Mouse (Mus musculus) kidney, adult 2 months (tissue): ENCODE measurements around the gene Adipor2.

Source experiments
- CTCF ChIP-seq: fragments of 200-500 bp; conservative IDR thresholded peaks from 2 replicates; pipeline ENCODE4 v1.5.1; 2011; ENCODE audit warnings: low read depth, mild to moderate bottlenecking, control low read depth, low read length, moderate library complexity, mixed read lengths; ENCODE audit not compliant: insufficient read depth, insufficient read length
- POLR2A ChIP-seq: fragments of 200-500 bp; IDR thresholded peaks from one replicate; pipeline ENCODE4 v1.6.1; 2011; ENCODE audit warnings: low read depth, low read length, control low read depth

DNA sequence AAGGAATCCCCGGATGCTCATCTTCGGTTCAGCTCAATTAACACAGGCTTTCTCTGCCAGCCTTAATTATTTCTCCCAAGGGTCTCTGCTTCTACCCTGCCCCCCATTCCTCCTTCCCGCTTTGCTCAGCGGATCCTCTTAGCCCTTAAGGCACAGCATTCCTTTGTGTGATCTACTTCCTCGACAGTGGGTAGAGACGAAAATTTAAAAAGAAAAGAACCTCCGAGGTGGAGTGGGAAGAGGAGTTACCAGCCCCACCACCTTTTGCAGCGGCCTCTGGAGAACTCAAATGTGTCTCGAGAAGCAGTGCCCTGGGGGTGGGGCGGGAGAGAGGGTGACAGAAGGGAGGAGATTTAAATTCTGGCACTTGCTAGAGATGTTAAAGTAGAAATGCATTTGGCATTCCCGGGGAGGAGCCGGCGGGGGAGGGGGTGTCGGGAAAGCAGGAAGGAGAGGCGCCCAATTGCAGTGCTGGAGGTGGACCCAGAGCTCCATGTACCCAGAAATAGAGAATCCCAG lies 34.5 kb upstream of the Adipor2 start:
- TF ChIP-seq CTCF = no peak
- no peak for TF ChIP-seq POLR2A
